Mouse (Mus musculus) neural tube, embryonic 10.5 days (tissue): Measurements from ENCODE around the gene Dand5.

ENCODE experiments used
- DNase-seq: peaks from one replicate; pipeline ENCODE4 v3.0.0-alpha.2; 2017; ENCODE audit warnings: low spot score; ENCODE audit errors: extremely low spot score

Gene Dand5

DNA sequence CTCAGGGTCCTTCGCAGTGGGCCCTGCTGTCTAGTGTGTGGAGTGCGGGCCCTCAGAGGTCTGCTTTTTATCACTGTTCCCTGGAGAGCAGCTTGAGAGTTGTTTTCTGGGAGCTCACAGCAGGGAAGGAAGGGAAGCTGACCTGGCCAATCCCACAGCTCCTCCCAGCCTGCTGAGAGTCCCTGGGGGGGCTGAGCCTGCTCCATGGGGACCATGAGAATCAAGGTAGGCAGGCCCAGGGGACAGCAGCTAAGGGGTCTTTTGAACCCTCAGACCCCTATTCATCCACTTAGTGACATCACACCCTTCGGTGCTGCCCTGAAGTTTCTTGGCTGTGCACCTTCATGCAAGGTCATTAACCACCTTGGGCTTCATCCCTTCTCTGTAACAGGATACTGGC, at the start of gene Dand5:
Gene Dand5 (minus strand): TSS at position 101 of the 400 bp plus-strand sequence.
- DNase-seq = no peak

DNA sequence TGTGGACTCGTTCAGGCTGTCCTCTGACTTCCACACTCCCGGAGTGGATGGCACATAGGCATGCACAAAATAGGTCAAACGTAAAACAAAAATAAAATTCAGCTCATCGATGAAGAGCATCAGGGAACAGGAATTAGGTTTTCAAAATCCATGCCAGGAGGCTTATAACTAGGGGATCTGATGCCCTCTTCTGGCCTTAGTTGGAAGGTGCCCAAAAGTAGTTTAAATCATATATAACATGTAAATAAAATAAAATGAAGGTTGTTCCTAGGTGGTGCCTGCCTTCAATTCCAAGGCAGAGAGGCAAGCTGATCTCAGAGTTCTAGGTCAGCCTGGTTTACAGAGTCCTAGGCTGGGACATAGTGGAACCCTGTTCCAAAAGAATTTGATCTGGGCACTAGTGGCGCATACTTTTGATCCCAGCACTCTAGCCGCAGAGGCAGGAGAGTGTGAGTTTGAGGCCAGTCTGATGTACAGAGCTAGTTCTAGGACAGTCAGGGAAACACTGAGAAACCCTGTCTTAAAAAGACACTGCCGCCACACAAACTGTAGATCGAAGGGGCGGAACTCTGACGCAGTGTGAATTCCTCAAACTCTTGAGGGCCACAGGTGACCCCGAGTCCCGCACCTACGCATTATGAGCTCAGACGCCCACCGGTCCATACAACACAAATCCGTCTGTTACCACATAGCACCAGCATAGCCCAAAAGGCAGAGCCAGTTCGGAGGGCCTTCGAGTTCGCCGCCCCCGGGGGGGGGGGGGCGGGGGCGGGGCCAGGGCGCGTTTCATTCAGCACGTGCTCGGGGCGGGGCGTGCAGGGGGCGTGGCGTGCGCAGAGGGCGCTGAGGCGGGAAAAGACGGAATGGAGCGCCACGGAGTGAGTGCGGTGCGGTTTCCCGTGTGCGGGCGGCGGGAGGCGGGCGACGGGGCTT, 49.0 kb upstream of the Dand5 start, which contains the start of gene Syce2:
Gene Syce2 (plus strand): TSS at position 736 of the 933 bp plus-strand sequence.
- peak; percentile 79 for DNase-seq

DNA sequence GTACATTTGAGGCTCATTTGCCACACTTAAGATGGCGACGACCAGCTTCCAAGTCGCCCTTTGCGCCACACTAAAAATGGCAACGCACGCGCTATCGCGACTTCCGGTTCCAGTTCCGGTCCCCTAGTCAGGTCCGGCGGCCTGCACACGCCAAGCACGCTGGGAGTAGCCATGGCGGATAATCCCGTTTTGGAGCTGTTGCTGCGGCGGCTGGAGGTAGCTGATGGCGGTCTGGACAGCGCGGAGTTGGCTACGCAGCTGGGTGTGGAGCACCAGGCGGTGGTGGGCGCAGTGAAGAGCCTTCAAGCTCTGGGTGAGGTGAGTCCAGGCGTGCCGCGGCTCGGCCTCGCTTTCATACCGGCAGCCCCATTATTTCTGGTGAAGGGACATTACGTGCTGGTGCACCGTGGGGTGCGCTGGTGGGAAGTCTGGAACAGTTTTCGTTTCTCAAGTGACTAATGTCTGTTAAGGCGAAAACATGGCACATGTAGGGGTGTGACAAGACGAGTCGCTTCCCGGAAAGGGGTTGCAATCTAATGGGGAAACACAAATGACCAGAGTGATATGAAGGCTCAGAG, 34.3 kb upstream of the Dand5 start, which contains the start of gene Farsa:
Gene Farsa (plus strand): TSS at position 126 of the 578 bp plus-strand sequence.
- peak; percentile 95 for DNase-seq

DNA sequence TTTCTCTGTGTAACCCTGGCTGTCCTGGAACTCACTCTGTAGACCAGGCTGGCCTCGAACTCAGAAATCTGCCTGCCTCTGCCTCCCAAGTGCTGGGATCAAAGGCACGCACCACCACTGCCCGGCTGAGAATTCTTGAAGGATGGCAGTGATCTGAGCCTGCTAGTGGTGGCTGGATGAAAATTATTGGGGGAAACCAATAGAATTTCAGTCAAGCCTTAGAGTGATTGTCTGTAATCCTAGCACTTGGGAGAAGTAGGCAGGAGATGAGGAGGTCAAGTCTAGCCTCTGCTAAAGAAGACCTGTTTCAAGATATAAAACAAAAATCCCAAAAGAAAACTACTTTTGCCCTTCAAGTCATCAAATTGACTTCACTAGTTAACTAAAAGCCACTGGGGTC, 33.8 kb upstream of the Dand5 start:
- no peak for DNase-seq

DNA sequence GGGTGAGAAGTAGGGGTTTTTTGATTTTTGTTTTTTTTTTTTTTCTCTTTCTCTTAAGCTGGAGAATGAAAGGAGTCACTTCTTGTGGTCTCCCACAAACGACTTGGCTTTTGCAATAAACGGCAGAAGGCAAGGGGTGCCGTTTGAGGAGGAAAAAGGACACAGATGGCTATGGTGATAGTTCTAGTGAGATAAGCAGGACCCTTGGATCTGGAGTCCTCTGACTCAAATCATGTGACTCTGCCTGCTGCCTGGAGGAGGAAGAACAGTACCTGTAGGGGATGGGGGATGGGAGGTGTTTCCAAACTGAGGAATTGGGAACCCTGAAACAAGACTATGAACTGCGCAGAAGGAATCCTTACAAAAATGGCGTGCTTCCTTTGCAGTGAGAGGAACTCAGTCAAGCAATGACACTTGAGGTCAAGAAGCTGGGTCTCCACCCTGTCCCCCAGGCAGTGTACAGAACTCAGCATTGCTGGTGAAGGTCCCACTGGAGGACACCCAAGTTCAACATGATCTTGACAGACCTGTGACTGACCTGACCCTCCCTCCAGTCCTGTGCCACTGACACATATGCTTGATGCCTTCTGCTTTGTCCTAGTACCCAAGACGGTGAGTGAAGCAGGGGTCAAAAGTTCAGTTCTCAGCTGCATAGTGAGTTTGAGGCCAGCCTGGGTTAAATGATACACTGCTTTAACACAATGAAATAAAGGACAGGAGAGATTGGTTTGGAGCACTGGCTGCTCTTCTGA, 25.2 kb upstream of the Dand5 start:
- peak; percentile 29 for DNase-seq

DNA sequence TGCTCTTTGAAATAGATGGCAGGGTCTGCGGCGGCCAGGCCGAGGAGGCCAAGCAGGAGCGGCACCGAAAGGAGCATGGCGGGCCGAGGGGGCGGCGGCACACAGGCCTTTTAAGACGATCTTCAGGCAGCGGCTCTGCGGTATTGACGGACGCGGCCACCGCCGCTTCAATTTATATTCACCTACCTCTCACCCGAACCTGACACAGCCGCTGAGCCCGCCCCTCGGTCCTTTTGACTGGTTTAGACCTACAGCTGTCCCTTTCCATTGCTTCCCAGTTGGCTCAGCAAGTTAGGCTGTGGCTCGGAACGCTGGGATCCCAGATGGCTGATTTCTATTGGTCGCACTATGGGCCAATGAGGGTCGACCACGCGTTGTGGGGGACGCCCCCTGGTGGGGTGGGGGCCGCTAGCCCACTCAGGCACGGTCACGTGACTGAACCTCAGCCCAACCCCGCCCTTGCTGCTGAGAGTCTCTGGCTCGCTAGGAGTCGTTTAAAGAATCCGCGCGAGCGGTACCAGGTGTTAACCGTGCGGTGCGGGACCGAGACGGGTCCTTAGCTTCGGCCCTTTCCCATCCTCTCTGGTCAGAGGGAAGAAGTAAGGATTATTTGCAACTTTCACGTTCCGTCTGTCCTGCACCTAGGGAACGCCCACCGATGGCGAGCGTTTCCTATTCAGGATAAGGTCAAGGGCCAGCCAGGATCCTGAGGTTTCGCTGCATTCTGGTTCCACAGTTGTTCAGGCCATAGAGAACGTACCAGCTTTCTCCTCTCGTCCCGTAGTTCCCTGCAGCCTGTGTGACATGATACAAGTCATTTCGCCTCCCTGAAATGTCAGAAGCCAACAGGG, 24.3 kb upstream of the Dand5 start, which contains the start of gene Calr:
Gene Calr (minus strand): TSS at position 213 of the 851 bp plus-strand sequence.
- DNase-seq = peak; percentile 100

DNA sequence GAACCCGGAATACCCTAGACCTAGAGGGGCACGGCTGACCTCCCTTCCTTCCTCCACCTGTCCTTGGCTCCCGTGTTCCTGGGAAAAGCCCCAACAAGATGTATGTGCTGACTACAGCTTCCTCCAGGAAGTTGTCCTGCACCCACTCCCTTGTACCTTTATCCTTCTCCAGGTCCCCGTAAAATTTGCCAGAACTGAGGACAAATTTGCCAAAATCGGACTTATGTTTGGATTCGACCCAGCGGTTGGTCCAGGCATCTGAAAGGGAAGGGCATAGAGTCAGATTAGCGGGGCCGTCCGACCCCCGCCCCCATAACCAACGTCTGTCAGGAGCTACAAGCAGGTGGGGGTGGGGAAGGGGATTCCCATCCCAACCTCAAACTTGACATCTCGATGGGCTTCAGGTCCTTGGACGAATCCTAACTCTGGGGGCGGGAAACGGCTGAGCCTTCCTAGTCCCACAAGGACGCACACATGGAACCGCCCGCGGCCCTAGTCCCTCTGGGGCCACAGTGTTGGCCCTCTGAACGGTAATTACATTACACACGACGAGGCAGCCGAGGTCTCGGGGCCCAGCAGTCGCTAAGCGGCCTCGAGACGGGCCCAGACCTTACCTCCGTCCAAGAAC, 23.6 kb upstream of the Dand5 start:
- no peak for DNase-seq

DNA sequence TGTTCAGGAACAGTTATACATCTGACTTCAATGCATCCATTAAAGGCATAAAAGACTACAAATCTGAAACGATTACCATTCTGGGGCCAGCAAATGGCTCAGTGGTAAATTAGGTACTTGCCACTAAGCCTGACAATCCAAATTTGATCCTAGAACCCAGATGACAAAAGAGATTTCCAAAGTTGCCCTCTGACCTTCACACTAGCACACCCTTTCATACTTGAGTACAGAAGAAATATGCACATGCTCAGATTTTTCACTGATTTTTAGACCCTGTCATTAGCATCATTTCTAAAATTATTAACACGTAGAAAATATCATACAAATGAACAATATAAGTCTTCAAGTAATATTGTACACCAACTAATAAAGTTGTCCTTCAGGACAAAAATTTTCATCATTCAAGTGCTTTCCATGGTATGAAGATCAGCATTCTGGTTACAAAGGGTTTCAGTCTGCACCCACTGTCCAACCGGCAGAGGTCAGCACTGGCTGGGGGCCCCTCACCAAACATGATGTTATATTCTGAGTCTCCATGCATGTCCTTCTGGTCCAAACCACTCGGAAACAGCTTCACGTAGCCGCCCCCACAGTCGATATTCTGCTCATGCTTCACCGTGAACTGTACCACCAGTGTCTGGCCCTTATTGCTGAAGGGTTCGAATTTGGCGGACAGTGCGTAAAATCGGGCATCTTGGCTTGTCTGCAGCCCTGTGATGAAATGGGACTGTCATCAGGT, 22.9 kb upstream of the Dand5 start:
- peak; percentile 41 for DNase-seq

DNA sequence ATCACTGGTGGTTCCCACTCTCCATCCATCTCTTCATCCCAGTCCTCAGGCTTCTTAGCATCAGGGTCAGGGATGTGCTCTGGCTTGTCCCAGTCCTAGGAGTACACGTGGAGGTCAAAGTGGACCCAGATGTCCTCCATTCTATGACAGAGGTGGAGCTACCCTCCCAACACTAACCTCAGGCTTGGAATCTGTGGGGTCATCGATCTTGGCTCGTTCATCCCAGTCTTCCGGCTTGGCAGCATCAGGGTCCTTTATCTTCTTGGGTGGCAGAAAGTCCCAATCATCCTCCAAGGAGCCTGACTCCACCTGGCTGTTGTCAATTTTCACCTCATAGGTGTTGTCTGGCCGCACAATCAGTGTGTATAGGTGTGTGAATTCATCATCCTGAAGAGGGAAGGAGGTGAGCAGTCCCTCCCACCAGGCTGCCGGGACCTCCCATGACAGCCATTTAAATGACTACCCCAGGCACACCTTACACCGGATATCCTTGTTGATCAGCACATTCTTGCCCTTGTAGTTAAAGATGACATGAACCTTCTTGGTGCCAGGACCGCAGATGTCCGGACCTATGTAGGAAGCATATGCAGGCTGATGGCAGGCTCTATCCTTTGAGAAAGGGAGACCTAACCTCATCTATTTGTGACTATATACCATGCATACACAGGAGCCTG, 21.9 kb upstream of the Dand5 start:
- no peak for DNase-seq

DNA sequence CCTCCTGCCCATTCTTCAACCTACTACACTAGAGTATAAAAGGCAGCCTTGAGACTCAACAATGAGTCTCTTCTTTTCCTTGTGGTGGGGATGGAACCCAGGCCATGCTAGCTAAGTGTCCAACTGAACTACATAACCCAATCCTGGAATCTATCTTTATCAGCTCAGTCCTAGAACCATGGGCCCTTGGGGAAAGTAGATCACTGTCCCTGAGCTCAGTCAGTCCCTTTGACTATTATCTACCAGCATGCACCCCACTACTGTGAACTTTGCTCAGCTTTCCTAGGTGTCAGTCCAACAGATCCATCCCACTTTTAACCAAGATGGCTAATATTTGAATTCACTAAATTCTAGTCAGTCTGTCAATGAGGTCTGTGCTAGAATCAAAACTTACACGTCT, 18.9 kb upstream of the Dand5 start:
- no peak for DNase-seq

DNA sequence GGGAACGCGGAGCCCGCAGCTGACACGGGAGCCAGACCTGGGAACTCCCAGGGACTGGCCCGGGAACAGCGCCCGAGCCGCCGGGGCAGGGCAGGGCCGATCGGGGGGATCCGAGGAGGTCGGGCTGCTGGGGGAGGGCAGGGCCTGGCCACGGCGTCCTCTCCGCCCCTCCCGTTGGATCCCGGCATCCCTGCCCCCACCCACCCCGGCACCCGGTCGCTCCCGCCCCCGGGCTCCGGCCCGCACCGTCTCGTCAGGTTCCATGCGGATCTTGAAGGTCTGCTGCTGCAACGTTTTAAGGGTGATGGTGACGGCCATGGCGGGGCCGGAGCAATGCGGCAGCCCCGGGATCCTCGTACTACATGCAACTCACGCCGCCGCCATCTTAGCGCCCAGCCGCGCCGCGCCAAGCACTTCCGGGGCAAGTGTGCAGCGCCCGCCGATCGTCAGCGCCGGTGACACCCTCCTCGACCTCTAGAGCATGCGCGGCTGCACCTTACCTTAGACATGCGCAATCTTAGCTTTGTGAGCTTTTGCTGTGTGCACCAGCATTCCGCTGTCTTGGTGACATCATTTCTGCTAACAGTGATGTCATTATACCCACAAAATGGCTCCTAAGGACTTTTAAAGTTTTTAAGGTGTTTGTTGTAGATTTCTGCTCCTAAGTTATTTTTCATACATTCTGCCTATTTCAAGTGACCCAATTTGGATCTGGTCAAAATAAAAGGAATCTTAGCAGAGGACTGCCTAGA, 17.8 kb upstream of the Dand5 start, which contains the start of gene Rad23a:
Gene Rad23a (minus strand): TSS at position 418 of the 752 bp plus-strand sequence.
- peak; percentile 92 for DNase-seq

DNA sequence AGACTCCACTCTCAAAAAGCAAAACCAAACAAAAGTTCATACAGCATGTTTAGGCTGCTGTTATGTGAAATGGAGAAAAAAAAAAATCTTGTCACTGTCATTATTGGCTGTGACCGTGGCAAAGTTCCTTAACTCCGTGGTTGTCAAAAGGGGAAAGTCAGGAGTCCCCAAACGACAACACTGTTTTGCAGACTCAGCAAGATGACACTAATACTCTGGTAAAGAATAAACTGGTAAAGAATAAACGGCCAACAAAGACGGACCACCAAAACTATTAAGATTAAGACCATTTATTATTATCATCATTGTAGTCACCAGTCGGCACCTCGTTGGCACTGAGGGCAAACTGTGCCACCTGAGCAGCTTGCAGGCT, 17.2 kb upstream of the Dand5 start:
- no peak for DNase-seq

DNA sequence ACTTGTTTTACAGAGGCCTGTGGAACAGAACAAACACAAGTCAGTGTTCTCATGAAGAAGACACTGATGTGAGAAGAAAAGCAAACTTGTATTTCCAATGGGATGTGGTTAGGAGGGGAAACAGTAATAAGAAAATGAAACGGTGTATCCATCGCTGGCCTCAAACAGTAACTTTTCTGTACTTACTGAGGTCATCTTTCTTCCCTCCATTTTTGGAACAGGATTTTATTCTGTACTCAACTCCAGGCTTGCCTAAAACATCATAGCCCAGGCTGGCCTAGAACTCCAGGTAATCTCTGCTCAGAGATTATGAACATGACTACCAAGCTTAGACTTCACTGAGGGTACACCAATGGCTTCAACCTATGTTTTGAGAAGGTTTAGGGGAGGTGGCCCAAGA, 16.8 kb upstream of the Dand5 start:
- no peak for DNase-seq

DNA sequence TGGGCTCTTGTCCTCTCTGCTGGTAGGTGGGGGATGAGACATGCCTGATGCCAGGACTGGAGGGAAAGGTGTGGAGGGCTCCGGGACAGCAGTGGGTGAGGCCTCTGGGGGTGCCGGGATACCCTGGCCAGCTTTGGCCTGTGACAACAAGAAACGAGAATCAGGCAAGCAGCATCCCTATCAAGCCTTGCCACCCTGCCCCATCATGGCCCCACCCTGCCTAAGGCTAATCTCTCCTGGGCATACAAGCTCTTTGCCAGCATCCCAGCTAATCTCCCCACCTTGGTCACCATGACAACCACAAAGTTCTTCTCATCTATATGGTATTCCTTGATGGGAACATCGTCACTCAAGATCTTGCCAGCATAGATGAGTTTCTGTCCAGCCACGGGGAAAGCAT, 15.9 kb upstream of the Dand5 start:
- no peak for DNase-seq

DNA sequence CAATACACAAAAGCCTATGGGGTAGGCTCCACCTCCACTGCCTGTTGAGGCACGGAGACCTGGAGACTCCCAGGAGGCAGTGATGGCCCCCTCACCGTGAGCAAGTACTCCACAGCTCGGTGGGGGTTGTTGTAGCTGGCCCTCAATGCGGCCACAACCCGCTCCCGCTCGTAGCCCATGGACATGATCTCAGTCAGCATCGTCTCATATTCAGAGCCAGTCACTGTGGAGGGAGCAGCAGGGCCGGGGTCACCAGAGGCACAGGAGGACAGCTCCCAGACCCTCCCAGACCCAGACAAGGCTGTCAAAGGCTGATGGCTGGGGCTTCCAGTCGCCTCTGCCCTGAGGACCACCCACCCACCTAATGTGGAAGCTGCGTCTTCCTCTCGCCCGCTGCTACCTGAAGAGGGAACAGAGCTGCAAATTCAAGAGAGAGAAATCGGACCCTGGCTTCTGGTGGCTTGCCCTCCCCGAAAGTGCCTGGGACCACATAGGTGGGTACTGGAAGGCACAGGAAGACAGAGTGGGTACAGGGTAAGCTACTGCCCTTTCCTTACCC, 15.4 kb upstream of the Dand5 start:
- no peak for DNase-seq

DNA sequence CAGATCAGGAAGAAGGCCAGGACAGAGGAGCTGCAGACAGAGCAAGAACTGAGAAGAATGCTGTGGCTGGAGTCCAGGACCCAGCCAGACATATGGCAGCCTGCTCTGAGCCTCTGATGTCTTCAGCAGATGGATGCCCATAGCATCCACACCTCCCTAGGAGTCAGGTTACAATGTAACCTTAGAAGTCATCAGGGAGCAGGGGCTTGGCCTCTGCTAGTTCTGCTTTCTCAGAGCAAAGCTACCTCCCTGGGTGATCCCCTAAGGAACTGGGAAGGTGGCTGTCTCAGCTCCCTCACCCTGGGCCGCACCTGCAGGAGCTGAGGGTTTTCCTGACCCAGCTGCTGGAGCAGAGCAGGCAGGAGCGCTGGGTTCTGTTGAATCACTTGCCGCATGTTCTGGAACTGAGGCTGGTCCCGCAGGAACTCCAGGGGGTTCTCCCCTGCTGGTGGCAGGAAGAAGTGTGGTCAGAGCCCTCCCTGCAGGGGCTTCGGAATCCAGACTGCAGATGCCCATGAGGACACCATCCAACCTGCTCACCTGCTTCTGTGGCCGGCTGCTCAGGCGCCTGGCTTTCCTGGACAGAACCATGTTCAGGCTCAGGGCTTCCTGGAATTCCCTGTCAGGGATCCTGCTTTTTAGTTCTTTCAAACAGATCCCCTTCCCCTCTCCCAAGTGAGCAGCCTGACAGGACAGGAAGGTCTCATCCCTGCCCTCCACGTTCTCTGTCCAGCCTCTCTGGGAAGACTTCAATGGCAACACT, 14.7 kb upstream of the Dand5 start:
- DNase-seq = peak; percentile 61
